In genomic region chr13:24393055-24393454, GRCm38 (mm10) we compare ENCODE assay signal across 9 mouse cellular contexts.
DNase-seq lines count a peak whose midpoint lies in the region; ATAC-seq and TF ChIP-seq lines count a peak whose summit lies in the region.
"Had no signal": no experiment of that assay in that cellular context is flagged by ENCODE, and none has a peak within 500 bp of the region (broad histone marks: within the 10 kb centered on the region; RNA-seq: fewer than 3 reads in every experiment).

No protein-coding gene starts in this region.

- TF ChIP-seq POLR2A in thymus, adult 2 months (IDR thresholded peaks at IDR 0.05; ENCODE audit: control insufficient read depth, extremely low read depth, insufficient read depth, low read length, poor library complexity), result no peak

- no peak for TF ChIP-seq EP300 in liver, postnatal 0 days (IDR thresholded peaks at IDR 0.05; ENCODE audit: low read depth)

- no peaks in the 10 kb centered on the region for H3K9me3 ChIP-seq in heart, embryonic 13.5 days
- H3K9me3 ChIP-seq in heart, embryonic 11.5 days (replicated peaks; ENCODE audit: control insufficient read depth, low read length), result no peaks in the 10 kb centered on the region
- H3K9me3 ChIP-seq in liver, postnatal 0 days (ENCODE audit: low read length), result no peaks in the 10 kb centered on the region
- H3K9me3 ChIP-seq: megakaryocyte, embryonic 14.5 days had no signal

- ATAC-seq in heart, embryonic 13.5 days (ENCODE audit: extremely low read depth, insufficient number of reproducible peaks, low FRiP score, low TSS enrichment), result no peak
- ATAC-seq in heart, embryonic 11.5 days (replicated peaks; ENCODE audit: insufficient number of reproducible peaks, low FRiP score, low TSS enrichment), result no peak
- ATAC-seq in liver, postnatal 0 days, result peak; percentile 50

- WGBS in heart, embryonic 13.5 days, result 13% methylated on average over 4 of the region's 4 CpGs
- 25% methylated on average over 4 of the region's 4 CpGs for WGBS in heart, embryonic 11.5 days (ENCODE audit: insufficient replicate concordance)
- WGBS in thymus, adult 2 months, result 8% methylated on average over 4 of the region's 4 CpGs
- WGBS in liver, postnatal 0 days (ENCODE audit: insufficient replicate concordance), result 16% methylated on average over 4 of the region's 4 CpGs

- peak; percentile 43 for DNase-seq in thymus, adult 2 months
- no peak for DNase-seq in thymus, adult 18-20 months
- DNase-seq in liver, postnatal 0 days, result peak; percentile 16
- no peak for DNase-seq in right cerebral cortex, postnatal 4 days
- no peak for DNase-seq in left cerebral cortex, postnatal 4 days
- no peak for DNase-seq in adrenal gland, postnatal 4 days (ENCODE audit: low spot score in 2 of 2)

- peak overlapping the region; percentile 18 for H3K4me2 ChIP-seq in heart, embryonic 13.5 days
- no peak overlapping the region for H3K4me2 ChIP-seq in heart, embryonic 11.5 days
- no peak overlapping the region for H3K4me2 ChIP-seq in liver, postnatal 0 days (ENCODE audit: low read depth, low read length)

- no peaks in the 10 kb centered on the region for H3K36me3 ChIP-seq in heart, embryonic 13.5 days
- no peaks in the 10 kb centered on the region for H3K36me3 ChIP-seq in heart, embryonic 11.5 days (ENCODE audit: control insufficient read depth, insufficient read depth, low read length)
- H3K36me3 ChIP-seq in thymus, adult 2 months (ENCODE audit: control insufficient read depth, insufficient read depth, low read length), result no peaks in the 10 kb centered on the region
- H3K36me3 ChIP-seq in liver, postnatal 0 days (replicated peaks; ENCODE audit: insufficient read depth, low read length), result no peaks in the 10 kb centered on the region

- H3K4me3 ChIP-seq in heart, embryonic 13.5 days, result no peak overlapping the region
- no peak overlapping the region for H3K4me3 ChIP-seq in heart, embryonic 11.5 days (ENCODE audit: low read depth, low read length)
- no peak overlapping the region for H3K4me3 ChIP-seq in thymus, adult 2 months (ENCODE audit: control insufficient read depth, insufficient read depth, low read length)
- no peak overlapping the region for H3K4me3 ChIP-seq in liver, postnatal 0 days (ENCODE audit: low read depth, low read length)

- no peak for TF ChIP-seq CTCF in thymus, adult 2 months (IDR thresholded peaks at IDR 0.05; ENCODE audit: borderline replicate concordance, control insufficient read depth, extremely low read depth, insufficient read depth, low read length, poor library complexity)
- TF ChIP-seq CTCF in liver, postnatal 0 days (IDR thresholded peaks at IDR 0.05; ENCODE audit: low read depth), result no peak

- no peak overlapping the region for H3K9ac ChIP-seq in heart, embryonic 13.5 days
- no peak overlapping the region for H3K9ac ChIP-seq in heart, embryonic 11.5 days (ENCODE audit: low read depth, low read length)
- no peak overlapping the region for H3K9ac ChIP-seq in liver, postnatal 0 days (replicated peaks)

- peak overlapping the region; percentile 8; the same call in 1 of the 2 replicates for H3K27ac ChIP-seq in heart, embryonic 13.5 days (replicated peaks)
- no peak overlapping the region for H3K27ac ChIP-seq in heart, embryonic 11.5 days (ENCODE audit: low read depth, low read length)
- H3K27ac ChIP-seq in thymus, adult 2 months (ENCODE audit: control insufficient read depth, insufficient read depth, low read length), result peak overlapping the region; percentile 78
- H3K27ac ChIP-seq in liver, postnatal 0 days (ENCODE audit: low read depth), result peak overlapping the region; percentile 66

- intact Hi-C loops in left cerebral cortex, postnatal 4 days (cut with DNase I), result no loop called here

- H3K4me1 ChIP-seq in heart, embryonic 13.5 days, result peaks cover 12% of the 10 kb centered on the region
- peaks cover 3% of the 10 kb centered on the region; the same call in 1 of the 2 replicates for H3K4me1 ChIP-seq in heart, embryonic 11.5 days (ENCODE audit: control insufficient read depth, insufficient read depth, low read length)
- peaks cover 19% of the 10 kb centered on the region for H3K4me1 ChIP-seq in thymus, adult 2 months (replicated peaks; ENCODE audit: control insufficient read depth, insufficient read depth, low read length)
- 0 out of 2 replicates have a peak, but pooled peaks cover 2% of the 10 kb centered on the region for H3K4me1 ChIP-seq in liver, postnatal 0 days (ENCODE audit: insufficient read depth)

- 0 out of 2 replicates have a peak, but pooled peaks cover 3% of the 10 kb centered on the region for H3K27me3 ChIP-seq in heart, embryonic 13.5 days (replicated peaks)
- H3K27me3 ChIP-seq in heart, embryonic 11.5 days (ENCODE audit: control insufficient read depth, insufficient read depth, low read length), result no peaks in the 10 kb centered on the region
- no peaks in the 10 kb centered on the region for H3K27me3 ChIP-seq in thymus, adult 2 months (ENCODE audit: control insufficient read depth, insufficient read depth, low read length)
- H3K27me3 ChIP-seq in liver, postnatal 0 days (ENCODE audit: insufficient read depth, low read length), result no peaks in the 10 kb centered on the region
- H3K27me3 ChIP-seq: megakaryocyte, embryonic 14.5 days had no signal

Comparison
In these comparisons a context has a peak if more than half of its experiments do, and no peak if none do; other contexts are left out.
1. DNase-seq: peak in thymus, adult 2 months (single experiment) and liver, postnatal 0 days (single experiment); none in thymus, adult 18-20 months (0 of 2), right cerebral cortex, postnatal 4 days (single experiment), left cerebral cortex, postnatal 4 days (single experiment) and adrenal gland, postnatal 4 days (0 of 2).